Mouse (Mus musculus) adrenal gland, adult 2 months (tissue): ENCODE data around the gene Pklr. TPM values are rescaled to one million over a fixed set of nuclear protein-coding genes. Genes with fewer than 3 reads are reported as not detected.

Experiments
- DNase-seq: peaks from one replicate; pipeline ENCODE4 v3.0.0; 2021
- polyA plus RNA-seq: library from polyadenylated mRNA; depleted of rRNA; stranded (reverse); fragments of >200 nt; gene quantifications from 2 replicates; pipeline ENCODE4 v1.2.3, GENCODE M21; 2012
- total RNA-seq, 2 experiments: library from RNA; stranded (reverse); gene quantifications; 2 replicates each; pipeline ENCODE4 v1.2.3; 2021

Pklr gene
- total and polyA plus RNA-seq, 3 experiments: 0.55 to 0.81 TPM; not detected in 1

DNA sequence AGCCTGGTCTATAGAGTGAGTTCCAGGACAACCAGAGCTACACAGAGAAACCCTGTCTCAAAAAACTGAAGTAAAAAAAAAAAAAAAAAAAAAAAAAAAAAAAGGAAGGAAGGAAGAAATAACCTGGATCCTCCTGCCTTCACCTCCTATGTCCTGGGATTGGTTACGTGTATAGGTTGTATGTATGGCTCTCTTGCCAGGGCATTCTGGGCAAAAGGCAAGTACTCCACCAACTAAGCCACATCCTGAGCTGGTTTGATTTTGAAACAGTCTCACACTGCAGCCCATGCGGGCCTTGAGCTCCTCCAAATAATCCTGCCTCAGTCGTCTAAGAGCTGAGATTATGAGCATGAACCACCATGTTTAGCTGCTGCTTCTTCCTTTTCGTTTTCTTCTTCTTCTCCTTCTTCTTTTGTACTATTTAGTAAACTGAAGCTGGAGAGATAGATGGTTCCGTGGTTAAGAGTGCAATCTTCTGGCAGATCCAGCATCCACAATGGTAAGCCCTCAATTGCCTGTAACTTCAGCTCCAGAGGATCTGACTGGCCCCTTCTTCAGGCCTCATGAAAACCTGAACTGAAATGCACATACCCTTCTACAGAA is 27.8 kb downstream of the Pklr start:
- DNase-seq: no peak

DNA sequence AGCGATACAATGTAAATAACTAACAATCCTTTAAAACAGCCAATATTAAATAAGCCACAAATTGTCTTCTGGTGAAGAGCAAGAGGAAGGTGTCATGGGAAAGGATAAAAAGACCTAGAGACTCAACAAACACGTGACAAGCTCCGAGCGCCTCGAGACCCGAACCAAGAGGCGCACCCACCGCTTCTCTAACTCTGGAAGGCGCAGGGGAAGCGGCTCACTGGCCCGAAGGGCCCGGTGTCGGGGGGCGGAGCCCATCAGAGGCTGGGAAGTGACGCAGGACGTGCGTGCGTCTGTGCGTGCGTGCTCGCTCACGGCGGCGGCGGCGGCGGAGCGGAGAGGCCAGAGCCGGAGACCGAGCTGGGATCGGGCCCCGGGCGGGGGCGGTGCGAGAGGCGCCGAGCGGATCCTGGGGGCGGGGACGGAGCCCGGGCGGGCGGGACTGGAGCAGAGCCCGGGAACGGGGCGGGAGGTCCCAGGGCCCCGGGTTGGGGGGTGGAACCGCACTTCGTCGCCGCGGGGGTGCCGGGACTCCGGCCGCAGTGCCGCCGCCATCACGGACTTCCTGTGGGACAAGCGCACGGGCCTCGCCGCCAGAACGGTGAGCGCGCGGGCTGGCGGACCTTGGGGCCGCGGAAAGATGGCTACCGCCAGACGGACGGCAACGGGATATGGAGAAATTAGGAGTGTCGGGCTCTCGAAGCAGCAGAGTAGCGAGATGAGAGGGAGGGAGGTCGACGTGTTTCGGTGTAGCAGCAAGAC is 28.7 kb downstream of the Pklr start, which contains the start of gene Clk2:
Gene Clk2 (plus strand): TSS at position 290 of the 762 bp plus-strand sequence.
- peak; percentile 98 for DNase-seq

DNA sequence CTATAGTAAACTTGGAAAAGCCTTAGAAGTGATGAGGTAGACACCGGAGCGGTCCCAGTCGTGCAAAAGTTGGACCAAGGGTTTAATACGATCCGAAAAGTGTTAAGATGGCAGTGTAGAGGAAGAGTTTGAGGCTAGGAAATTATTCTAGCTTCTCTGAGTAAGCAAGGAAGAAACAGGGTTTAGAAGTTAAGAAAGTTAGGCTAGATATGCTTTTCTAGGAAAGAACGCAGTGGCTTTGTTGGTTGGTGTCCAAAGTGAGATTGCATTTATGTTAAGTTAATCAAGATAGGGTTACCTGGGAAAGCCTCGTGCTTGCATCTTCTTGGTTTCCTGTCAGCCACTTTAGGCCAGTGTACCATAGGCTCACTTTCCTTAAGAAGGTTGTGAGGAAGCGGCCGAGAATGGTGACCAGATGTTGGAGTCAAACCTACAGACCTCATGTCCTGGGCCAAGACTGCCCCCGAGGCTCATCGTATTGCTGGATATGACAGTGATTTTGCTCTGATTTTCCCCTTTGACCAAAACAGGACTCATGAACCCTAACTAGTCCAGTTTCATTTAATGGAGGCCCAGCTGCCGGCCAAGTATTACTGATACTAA is 29.4 kb downstream of the Pklr start:
- DNase-seq: no peak

DNA sequence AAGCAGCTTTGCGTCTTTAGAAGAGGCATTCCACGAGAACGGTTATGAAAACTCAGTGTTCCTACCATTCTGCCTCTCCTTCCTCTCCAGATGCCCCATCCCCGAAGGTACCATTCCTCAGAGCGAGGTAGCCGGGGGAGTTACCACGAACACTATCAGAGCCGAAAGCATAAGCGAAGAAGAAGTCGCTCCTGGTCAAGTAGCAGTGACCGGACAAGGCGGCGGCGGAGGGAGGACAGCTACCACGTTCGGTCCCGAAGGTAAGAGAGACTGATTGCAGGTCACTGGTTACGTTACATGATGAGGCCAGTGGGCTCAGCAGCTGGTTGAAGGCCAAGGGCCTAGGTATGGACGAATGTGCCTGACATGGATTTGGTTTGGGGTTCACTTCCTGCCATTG is 31.0 kb downstream of the Pklr start:
- no peak for DNase-seq

DNA sequence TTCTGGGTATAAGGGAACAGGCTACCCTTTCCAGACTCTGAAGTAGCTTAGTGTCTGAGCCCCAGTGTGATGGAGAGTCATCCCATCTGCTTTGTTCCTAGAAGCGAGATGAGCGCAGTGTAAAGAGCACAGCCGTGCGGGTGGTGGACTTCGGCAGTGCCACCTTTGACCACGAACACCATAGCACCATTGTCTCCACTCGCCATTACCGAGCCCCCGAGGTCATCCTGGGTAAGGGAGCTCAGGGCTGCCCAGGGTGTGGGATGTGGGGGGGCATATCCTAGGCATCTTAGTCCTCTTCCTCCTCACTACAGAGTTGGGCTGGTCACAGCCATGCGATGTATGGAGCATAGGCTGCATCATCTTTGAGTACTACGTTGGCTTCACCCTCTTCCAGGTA is 38.9 kb downstream of the Pklr start:
- DNase-seq: no peak

DNA sequence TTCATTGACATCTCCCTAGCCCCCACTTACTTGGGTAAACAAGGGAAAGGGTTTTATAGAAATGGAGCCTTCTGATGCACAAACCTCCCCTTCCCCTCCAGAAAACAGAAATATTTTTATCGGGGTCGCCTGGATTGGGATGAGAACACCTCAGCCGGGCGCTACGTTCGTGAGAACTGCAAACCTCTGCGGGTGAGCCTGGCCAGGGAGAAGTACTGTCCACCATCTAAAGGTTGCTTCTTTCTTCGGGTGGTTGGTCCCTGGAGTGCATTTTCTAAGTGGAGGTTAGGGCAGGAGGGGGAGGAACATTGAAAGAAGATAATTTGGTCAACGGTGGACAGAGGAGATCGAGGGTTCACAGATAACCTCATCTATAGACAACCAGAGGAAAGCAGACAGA is 39.6 kb downstream of the Pklr start:
- no peak for DNase-seq

DNA sequence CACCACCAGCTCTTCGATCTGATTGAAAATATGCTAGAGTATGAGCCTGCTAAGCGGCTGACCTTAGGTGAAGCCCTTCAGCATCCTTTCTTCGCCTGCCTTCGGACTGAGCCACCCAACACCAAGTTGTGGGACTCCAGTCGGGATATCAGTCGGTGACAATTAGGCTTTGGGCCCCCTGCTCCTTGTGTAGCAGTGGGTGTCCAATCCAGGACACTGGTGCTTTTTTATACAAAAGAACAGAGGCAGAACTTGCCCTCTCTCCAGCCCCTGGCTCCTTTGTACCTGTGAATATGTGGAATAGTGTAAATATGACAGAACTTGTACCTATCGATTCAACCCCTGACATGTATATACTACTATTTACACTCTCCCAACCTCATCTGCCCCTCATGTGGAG is 40.5 kb downstream of the Pklr start:
- no peak for DNase-seq

DNA sequence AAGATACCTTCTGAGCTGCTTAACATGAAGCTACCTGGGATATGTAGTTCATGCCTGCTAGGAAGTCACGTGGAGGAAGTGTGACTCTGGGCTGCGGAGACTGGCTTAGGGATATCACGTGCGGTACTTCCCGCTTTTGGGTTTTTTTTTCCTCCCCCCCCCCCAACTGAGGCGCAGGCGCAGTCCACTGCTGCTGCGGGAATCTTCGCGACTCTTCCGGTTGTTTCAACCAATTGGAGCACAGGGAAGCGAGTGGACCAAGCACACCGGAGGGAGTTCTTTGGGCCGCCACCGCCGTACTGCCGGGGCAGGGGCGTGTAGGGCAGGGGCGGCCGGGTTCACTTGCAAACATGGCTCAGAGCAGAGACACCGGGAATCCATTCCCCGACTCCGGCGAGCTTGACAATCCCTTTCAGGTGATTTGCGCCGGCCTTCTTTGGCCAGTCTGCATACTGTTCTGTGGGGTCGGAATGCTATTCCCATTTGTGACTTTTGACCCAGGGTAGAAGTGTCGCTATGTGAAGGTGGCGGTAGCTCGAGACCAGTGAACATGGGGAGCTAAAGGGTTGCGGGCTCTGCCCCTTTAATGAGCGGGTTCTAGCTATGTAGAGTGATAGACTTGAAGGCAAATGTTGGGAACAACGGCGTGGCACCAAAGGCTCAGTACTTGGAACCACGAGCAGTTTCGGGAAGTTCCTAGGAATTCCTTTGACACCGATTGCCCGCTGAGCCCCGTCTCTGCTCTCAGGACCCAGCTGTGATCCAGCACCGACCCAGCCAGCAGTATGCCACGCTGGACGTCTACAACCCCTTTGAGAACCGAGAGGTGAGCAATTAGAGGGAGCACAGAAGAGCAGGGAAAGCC is 41.5 kb downstream of the Pklr start, which contains the start of gene Scamp3:
Gene Scamp3 (plus strand): TSS at position 232 of the 865 bp plus-strand sequence.
- DNase-seq: peak; percentile 90

DNA sequence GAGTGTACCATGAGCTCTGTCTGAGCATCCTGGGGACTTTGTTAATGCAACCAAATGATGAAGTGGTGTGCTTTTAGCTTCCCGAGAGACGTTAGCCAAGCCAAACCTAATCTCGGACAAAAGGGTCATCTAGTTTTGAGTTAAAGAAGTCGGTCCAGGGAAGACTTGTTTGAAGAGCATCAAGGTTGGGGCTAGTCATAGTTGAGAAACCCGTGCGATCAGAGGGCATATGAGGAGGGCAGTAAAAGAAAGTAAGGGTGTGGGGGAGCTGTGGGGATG is 42.1 kb downstream of the Pklr start:
- no peak for DNase-seq

DNA sequence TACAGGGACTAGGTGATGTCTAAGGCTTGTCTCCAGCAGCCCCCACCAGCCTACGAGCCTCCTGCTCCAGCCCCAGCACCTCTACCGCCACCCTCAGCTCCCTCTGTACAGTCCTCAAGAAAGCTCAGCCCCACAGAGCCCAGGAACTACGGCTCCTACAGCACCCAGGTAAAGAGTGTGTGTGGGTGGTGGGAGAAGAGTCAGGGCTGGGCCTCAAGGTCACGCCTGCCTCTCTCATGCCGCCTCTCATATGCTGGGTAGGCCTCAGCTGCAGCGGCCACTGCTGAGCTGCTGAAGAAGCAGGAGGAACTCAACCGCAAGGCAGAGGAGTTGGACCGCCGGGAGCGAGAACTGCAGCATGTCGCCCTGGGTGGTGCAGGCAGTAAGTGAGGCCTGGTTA is 43.1 kb downstream of the Pklr start:
- no peak for DNase-seq

DNA sequence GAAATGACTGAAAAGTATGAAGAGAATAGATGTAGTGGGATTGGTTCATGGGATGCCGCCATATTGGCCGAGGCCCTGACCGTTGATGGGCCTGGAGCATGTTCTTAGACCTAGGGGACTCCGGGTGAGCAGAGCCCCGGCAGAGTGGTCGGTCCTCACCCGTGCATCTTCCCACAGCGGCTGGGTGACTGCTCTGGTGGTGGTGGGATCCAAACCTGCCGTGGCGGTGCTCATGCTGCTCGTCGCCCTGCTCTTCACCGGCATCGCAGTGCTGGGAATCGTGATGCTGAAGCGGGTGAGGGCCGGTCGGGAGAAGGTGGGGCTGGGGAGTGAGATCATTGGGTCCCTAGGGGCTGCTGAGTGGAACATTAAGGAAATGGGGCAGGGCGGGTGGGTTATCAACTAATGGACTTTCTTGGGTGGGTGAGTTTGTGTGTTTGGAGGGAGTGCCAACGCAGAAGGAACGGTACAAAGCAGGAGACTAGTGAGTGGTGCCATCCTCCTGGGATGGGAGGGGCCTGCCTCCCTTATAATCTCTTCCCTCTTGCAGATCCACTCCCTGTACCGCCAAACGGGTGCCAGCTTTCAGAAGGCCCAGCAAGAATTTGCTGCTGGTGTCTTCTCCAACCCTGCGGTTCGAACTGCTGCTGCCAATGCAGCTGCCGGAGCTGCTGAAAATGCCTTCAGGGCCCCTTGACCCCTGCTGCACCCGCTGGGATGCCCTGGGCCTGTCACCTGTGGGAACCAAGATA is 46.0 kb downstream of the Pklr start:
- no peak for DNase-seq

DNA sequence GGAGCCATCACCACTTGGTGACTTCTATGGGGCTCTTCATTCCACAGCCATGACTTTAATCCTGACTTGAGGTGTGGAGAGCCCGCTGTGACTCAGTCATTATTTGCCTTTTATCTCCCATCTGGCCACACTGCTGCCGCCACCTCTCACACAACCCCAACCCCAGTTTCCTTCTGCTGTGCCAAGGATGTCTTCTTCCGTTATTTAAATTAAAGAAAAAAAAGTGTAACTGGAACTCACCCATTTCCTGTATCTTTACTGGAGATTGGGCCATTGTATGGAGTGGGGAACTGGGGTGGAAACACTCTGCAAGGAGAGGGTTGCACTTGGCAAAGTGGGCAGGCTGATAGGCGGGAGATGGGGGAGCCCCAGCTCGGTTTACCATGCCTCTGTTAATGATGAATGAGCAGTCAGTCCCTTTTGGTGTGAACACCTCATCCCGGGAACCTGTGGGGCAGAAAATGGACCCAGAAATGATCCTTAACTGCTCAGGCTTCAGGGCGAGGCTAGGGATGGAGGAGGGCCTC is 46.7 kb downstream of the Pklr start:
- DNase-seq: no peak

DNA sequence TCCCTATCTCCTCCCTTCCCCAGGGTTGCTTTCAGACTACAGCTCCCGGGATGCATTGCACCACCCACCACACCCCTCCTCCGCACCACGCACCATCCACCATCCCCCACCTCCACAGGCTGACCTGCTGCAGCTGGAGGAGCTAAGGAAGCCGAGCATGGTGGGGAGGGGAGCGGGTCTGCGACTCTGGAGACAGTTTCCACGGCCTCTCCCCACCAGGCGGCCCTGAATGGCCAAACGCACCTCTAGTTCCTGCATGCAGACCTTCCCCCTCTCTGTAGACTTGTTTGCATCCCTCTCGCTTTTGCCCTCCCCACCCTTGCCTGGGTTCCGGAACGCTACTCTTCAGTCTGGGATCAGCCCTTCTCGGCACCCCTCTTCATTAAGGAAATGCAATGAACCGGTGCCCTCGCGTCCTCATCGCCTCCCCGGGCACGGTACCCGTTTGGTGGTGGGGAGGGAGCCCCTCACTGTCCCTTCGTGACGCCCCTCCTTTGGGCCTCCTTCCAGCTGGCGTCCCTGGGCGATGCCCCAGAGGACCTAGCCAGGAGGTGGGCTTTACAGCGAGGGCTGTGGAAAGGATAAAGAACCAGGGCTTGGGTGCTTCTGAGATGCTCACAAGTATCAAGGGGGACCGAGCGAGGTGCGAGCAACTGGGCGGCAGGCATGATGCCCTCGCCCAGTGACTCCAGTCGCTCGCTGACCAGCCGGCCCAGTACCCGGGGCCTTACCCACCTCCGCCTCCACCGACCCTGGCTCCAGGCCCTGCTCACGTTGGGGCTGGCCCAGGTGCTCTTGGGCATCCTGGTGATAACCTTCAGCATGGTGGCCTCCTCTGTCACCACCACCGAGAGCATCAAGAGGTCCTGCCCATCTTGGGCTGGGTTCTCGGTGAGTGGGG is 47.4 kb downstream of the Pklr start, which contains the start of gene Fam189b:
Gene Fam189b (plus strand): TSS at position 86 of the 901 bp plus-strand sequence.
- peak; percentile 93 for DNase-seq

DNA sequence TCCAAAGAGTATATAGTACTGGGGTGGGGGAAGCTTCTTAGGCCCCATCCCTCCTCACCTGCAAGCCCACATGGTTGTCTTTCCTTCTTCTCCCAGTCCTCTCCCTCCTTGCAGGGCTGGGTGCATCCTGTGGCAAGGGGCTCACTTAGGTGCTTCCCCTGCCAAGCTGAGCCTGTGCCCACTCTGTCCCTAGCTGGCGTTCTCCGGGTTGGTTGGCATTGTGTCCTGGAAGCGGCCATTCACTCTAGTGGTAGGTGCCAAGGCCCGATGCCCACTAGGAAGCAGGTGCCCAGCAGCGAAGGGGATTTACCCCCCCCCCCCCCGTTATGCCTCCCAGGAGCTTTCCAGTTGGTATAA is 48.0 kb downstream of the Pklr start:
- no peak for DNase-seq

DNA sequence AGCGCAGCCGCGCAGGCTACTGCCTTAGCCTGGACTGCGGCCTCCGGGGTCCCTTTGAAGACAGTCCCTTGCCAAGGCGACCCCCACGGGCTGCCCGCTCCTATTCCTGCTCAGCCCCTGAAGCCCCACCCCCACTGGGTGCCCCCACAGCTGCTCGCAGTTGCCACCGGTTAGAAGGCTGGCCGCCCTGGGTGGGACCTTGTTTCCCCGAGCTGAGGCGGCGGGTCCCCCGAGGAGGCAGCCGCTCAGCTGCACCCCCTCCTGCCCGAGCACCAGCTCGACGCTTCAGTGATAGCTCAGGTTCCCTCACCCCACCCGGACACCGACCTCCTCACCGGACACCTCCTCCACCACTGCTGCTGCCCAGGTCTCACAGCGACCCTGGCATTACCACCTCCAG is 51.3 kb downstream of the Pklr start:
- no peak for DNase-seq

DNA sequence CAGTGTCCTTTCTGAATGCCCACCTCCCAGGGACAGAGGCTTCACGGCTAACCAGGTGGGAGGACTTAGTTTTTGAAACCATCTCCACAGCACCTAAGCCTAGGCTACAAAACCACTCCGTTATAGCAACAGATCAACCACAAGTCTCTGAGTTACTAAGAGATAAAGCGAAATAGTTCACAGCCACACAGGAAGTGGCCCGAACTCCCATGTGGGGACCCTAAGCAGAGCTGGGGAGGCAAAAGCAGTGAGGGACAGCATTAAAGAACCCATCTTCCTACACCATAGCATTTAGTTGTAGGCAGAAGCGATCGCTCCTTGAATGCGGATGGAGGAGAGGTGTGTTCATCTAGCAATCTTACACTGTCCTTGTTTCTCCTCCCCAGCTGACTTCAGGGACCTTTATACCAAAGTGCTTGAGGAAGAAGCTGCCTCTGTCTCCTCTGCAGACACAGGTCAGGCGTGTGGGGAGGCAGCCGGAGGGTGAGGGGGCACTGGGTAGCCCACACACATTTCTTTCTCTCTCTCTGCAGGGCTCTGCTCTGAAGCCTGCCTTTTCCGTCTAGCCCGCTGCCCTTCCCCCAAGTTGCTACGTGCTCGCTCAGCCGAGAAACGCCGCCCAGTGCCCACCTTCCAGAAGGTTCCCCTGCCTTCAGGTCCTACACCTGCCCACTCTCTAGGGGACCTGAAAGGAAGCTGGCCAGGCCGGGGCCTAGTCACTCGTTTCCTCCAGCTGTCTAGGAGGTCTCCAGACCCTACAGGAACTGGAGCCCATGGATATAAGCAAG is 51.9 kb downstream of the Pklr start:
- no peak for DNase-seq

DNA sequence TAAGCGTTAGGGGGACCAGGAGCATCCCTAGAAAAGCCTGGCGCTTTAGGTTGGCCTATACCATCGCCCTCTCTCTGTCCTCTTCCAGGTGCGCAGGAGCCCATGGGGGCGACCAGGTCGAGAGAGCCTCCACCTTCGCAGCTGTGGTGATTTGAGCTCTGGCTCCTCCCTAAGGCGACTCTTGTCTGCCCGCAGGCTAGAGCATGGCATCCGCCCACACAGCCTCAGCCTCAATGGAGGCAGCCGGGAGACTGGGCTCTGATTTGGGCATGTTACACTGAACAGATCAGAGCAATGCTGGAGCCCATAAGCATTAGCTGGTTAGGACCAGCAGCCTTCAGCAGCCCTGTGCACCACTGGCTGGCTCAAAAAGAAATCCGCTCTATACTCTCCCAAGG is 52.5 kb downstream of the Pklr start:
- no peak for DNase-seq

DNA sequence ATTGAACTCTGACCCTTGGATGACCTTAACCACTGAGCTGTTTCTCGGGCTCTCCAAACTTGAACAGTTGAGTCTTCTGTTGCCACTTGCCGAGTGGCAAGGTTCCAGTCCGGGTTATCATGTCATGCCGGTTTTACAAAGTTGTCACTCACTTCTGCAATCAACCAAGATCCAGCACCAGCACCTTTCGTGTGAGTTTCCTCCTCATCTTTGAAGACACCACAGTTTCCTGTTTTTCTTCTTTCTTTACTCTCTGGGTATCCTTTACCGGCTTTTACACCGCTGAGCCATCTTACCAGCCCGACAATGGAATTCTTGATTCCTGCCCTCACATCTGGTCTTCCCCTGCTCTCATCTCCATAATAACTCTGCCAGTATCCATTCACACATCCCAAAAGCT is 54.5 kb downstream of the Pklr start:
- DNase-seq: no peak

DNA sequence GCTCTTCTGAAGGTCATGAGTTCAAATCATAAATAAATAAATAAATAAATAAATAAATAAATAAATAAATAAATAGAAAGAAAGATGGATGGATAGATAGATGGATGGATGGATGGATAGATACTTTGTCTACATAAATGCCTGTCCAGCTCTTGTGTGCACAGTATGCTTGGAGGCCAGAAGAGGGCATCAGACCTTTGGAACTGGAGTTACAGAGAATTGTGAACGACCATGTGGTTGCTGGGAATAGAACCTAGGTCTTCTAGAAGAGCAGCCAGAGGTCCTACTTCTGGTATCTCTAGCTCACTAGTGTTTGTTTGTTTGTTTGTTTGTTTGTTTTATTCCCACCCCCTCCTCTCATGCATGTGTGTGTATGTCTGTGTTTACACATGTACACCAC is 57.4 kb downstream of the Pklr start:
- DNase-seq: no peak

DNA sequence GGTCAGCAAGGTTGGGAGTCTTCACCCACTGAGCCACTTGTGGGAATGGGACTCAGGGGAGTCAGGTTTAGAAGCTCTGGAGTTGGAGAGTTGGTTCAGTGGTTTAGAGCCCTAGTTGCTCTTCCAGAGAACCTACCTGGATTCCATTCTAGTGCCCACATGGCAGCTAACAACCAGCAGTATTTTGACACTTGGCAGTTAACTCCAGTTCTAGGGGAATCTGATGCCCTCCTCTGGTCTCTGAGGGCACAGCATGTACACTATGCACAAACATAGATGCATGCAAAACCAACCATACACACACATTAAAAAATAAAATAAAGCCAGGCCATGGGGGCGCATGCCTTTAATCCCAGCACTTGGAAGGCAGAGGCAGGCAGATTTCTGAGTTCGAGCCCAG is 57.9 kb downstream of the Pklr start:
- DNase-seq: no peak
